Mouse (Mus musculus) bone marrow macrophage, adult 2 months (primary cell): ENCODE results near the gene Cdc25b.

Source experiments
- CTCF ChIP-seq: IDR thresholded peaks from 2 replicates; pipeline ENCODE4 v1.5.1; 2012; ENCODE audit warnings: low read depth, mild to moderate bottlenecking, low read length, moderate library complexity
- POLR2A ChIP-seq: IDR thresholded peaks from 2 replicates; pipeline ENCODE4 v1.6.1; 2012; ENCODE audit warnings: mild to moderate bottlenecking, low read depth, low read length, borderline replicate concordance

DNA sequence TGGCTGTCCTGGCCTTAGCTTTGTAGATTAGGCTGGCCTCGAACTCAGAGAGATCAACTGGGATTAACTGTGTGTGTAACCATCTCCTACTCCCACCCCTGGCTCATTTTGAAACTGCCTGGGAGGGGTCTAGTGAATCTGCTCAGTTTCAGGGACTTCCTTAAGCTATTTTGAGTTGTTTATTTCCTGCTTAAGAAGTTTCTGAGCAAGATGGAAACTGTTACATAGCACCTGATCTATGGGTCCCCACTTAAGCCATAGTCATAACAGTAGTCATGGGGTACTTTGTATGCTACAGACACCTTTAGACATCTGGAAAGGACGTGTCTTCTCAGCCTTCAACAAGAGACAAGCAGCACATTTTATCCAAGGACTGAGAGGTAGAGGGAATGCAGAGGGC is 14.0 kb downstream of the Cdc25b start:
- no peak for TF ChIP-seq CTCF
- TF ChIP-seq POLR2A: no peak
